Mouse (Mus musculus): ENCODE results near the gene Rbm33.

Gene Rbm33
- long read RNA-seq, experiment 1, transcript Rbm33-201 (7 exons, 3,955 nt) = major isoform, 5 of 11 reads
- long read RNA-seq, experiment 1, partial matches to known transcripts = 1 of 11 reads
- long read RNA-seq, experiment 1, other reads (novel, unspliced or antisense) = 4 of 11 reads
- long read RNA-seq, experiment 2, partial matches to known transcripts = 1 of 3 reads
- long read RNA-seq, experiment 2, other reads (novel, unspliced or antisense) = 1 of 3 reads

DNA sequence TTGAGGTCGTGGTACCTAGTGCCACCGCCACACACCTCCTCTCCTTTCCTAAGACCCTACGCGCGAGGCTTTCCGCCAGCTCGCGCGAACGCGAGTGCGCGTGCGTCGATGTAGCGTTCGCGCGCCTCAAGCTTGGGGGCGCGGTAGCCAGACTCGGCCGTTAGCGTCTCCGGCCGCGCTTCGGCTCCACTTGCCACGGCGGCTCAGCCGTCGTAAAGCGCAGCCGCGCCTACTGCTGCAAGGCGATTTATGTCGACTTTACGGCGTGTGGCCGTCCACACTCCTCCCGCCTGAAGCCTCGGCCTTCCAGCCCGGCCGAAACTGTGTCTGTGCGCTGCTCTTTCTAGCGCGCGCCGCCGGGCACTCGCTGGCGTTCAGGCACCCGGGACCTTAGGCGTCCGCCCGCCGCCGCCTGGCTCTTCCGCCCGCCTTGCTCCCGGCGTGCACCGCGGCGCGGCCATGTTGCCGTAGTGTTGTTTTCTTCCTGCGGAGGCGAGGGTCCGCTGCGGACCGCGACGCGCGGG is at the start of gene Rbm33:
Rbm33 (plus strand) TSS at position 400 of the 524 bp plus-strand sequence.
- intact Hi-C loops (cut with DNase I) = no loop called here

- intact Hi-C loops (cut with DNase I) = no loop called here
Observed at GRCm38 (mm10) chr5:28267576-28267975, 49.3 kb upstream of the Rbm33 start.

- intact Hi-C loops (cut with DNase I) = no loop called here
Observed at GRCm38 (mm10) chr5:28269469-28269991, 47.4 kb upstream of the Rbm33 start.

DNA sequence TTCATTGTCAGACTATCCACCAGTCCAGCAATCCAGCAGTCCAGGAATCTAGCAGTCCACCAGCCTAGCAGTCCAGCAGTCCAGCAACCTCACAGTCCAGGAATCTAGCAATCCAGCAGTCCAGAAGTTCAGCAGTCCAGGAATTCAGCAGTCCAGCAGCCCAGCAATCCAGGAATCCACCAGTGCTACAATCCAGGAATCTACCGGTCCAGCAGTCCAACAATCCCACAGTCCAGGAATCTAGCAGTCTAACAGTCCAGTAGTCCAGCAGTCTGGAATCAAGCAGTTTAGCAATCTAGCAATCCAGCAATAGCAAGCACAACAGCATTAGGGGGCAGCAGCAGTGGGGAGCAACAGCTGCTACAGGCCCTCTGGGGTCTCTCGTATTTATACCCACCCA is 44.1 kb upstream of the Rbm33 start:
- intact Hi-C loops (cut with DNase I) = no loop called here

GRCm38 (mm10) chr5:28277279-28277678 is 39.6 kb upstream of the Rbm33 start:
- intact Hi-C loops (cut with DNase I) = no loop called here

DNA sequence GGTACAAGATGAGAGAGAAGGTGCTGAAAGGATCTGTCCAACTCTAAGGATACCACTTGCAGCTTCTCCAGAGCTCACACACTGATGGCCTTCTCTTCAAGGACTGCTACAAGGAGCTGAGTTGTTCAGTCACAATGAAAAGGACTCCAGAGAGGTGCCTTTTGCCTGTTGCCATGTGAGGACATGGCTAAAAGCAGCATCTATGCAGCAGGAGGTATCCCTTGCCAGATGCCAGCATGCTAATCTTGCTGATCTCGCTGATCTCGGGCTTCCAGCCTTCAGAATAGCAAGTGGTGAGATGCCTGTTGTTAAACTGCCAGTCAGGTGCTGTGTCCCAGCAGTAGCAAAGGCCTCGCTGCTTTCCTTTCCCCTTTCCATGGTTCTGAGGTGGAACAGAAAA is 27.8 kb upstream of the Rbm33 start:
- intact Hi-C loops (cut with DNase I) = no loop called here

- intact Hi-C loops (cut with DNase I) = loop anchor here (5.0 kb wide), 1 partner anchor 97 kb away; no protein-coding TSS in a partner anchor
Observed at GRCm38 (mm10) chr5:28290630-28291029, 26.3 kb upstream of the Rbm33 start.

GRCm38 (mm10) chr5:28291118-28291850 is 25.6 kb upstream of the Rbm33 start:
- intact Hi-C loops (cut with DNase I) = loop anchor here (5.0 kb wide), 1 partner anchor 96 kb away; no protein-coding TSS in a partner anchor

GRCm38 (mm10) chr5:28292281-28292680 is 24.6 kb upstream of the Rbm33 start:
- intact Hi-C loops (cut with DNase I) = loop anchor here (5.0 kb wide), 1 partner anchor 95 kb away; no protein-coding TSS in a partner anchor

DNA sequence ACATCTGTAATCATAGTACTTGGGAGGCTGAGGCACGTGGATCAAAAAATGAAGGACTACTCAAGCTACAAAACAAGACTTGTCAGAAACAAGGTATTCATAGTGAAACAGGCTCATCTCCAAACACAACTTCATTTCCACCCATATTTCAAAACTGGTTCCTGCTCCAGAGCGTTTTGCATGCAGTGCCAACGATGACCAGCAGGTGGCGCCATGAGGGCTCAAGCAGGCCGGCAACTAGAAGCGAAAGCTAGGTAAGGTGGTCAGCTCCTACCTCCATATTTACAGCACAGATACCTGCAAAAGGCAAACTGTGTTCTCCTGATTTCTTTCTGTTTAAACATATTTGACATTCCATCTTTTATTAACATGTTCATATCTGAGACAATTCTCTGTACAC is 22.9 kb upstream of the Rbm33 start:
- intact Hi-C loops (cut with DNase I) = loop anchor here (5.0 kb wide), 1 partner anchor 93 kb away; no protein-coding TSS in a partner anchor

DNA sequence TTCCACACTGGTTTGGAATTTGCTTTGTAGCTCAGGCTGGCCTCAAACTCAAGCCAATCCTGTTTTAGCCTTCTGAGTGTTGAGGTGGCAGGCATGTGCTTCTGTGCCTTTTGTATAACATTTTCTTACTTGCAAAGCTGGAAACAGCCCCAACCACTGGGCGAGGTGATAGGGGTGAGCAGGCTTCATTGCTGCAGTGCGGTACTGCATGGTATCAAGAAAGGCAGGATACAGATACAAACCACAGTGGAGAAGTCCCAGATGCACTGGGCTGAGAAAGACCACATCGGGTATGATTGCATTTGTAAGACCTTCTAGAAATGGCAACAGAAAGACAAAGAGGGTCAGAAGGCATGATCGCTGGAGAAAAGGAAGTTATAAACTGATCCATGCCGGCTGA is 18.8 kb upstream of the Rbm33 start:
- intact Hi-C loops (cut with DNase I) = no loop called here

DNA sequence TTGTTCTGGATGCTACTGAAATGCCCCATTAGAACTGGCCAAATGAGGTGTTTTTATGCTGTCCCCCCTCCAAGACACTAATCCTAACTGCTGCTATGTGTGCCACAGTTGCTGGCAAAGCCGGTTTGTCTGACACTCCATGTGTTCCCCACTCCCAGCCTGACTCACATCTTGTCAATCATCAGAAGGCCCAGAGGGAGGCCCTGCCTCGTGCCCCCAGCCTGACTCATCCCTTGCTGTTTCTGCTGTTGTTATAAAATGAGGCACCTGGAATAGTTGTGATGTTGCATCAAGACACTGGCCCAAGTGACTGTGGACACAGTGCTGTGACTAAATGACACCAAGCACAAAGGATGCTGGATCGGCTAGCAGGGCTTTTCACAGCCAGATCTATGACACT is 18.2 kb upstream of the Rbm33 start:
- intact Hi-C loops (cut with DNase I) = no loop called here

- intact Hi-C loops (cut with DNase I) = no loop called here
Observed at GRCm38 (mm10) chr5:28299346-28299745, 17.6 kb upstream of the Rbm33 start.

- intact Hi-C loops (cut with DNase I) = no loop called here
Observed at GRCm38 (mm10) chr5:28302671-28303070, 14.2 kb upstream of the Rbm33 start.

DNA sequence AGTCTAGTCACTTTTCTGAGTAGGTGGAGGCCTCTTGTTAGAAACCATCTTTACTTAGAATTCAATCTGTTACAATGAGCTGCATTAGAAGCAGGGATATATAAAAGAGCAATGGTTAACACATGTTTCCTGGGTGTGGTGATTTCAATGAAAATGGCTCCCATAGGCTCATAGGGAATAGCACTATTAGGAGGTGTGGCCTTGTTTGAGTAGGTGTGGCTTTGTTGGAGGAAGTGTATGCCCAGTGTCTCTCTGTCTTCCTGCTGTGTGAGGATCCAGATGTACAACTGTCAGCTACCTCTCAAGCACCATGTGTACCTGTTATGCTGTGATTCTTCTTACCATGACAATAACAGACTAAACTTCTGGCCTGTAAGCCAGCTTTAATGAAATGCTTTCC is 12.4 kb upstream of the Rbm33 start:
- intact Hi-C loops (cut with DNase I) = no loop called here

- intact Hi-C loops (cut with DNase I) = no loop called here
Observed at GRCm38 (mm10) chr5:28315526-28315925, 1.4 kb upstream of the Rbm33 start.

DNA sequence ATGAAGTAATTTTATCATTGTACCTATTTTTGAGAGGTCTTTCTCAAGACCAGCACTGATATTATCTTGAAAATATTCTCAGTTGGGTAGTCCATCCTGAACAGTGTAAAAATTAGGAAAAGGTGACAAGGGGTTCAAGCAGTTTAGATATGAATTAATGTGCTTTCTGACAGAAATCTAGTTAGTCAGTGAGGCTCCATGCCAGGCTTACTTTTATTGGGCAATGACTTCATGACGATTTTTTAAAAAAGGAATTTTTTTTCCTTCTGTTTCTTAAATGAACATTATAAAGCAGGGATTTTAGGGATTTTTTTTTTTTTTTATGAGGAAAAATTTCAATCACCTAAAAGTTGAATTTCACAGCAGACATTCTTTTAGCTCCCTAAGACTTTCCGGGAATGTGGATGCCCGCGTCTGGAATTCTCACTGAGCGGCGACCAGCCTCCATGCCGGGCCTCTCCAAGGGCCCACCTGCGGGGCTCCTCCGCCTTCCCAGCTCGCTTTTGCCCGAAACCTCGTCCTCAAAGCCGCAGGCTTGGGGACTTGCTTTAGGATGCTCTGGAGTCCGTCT is 685 bp upstream of the Rbm33 start:
- intact Hi-C loops (cut with DNase I) = no loop called here

- intact Hi-C loops (cut with DNase I) = no loop called here
Observed at GRCm38 (mm10) chr5:28317253-28317916, 464 bp downstream of the Rbm33 start.

DNA sequence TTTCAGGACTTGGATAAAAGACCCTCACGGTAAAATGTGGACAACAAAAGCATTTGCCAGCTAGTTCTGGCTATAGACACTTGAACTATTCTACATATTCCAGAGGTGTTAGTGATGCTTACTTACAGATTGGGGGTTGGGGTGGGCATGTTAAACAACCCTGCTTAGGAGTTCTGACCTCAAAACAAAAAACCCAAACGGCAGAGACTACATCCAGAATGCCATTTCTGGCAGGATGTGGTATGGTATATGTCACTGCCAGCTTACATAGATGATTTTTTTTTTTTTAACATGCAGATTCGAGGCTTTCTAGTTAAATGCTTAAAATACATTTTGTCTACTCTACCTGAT is 971 bp downstream of the Rbm33 start:
- intact Hi-C loops (cut with DNase I) = no loop called here

DNA sequence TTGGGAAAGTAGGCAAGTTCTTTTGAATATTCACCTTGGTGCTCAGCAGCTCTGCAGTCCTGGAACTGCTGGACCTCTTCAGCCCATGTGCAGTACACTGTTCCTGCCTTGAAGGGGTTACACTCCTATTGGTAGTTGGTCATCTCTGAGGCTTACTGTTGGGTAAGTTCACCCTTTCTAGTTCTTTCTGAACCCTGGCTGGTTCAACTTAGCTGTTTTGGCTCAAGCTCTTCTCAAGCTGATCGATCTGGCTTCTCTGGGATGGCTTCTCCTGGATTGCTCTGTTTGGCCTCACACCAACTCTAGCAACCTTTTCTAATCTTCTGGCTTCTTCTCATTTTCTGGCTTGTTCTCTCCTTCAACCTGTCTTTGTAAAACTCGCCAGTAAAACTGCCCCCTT is 1.8 kb downstream of the Rbm33 start:
- intact Hi-C loops (cut with DNase I) = no loop called here

GRCm38 (mm10) chr5:28321769-28322168 is 4.8 kb downstream of the Rbm33 start:
- intact Hi-C loops (cut with DNase I) = no loop called here

All from adrenal gland (tissue).